Mouse (Mus musculus) CD4-positive, CD25-positive, alpha-beta regulatory T cell, adult 2 months (primary cell): ENCODE measurements at regions not wholly inside any gene's neighbourhood (a gene's known extent, or its start where the extent isn't known, plus 50 kb on each side); places are given as distances from the start of the nearest gene placed in this dataset.

Experiments used
- DNase-seq: peaks from one replicate; pipeline ENCODE4 v3.0.0-alpha.2; 2012; ENCODE audit warnings: low read depth, low spot score

- DNase-seq: no peak
Observed at GRCm38 (mm10) chr1:144317560-144317959, 68.5 kb upstream of the Rgs1 start.

GRCm38 (mm10) chr1:144316251-144316650 lies 67.2 kb upstream of the Rgs1 start:
- DNase-seq: no peak

- DNase-seq: no peak
Observed at GRCm38 (mm10) chr1:144314382-144314781, 65.3 kb upstream of the Rgs1 start.

GRCm38 (mm10) chr1:144313318-144313717 lies 64.3 kb upstream of the Rgs1 start:
- DNase-seq: no peak

- DNase-seq: no peak
Observed at GRCm38 (mm10) chr1:144309901-144310300, 60.9 kb upstream of the Rgs1 start.

GRCm38 (mm10) chr1:144308313-144308712 lies 59.3 kb upstream of the Rgs1 start:
- DNase-seq: peak; percentile 53

GRCm38 (mm10) chr1:144307854-144308285 lies 58.8 kb upstream of the Rgs1 start:
- DNase-seq: peak; percentile 43

GRCm38 (mm10) chr1:144307017-144307853 lies 58.2 kb upstream of the Rgs1 start:
- peak; percentile 85 for DNase-seq

GRCm38 (mm10) chr1:144306284-144306683 lies 57.2 kb upstream of the Rgs1 start:
- peak; percentile 41 for DNase-seq

- peak; percentile 59 for DNase-seq
Observed at GRCm38 (mm10) chr1:144300670-144301069, 51.6 kb upstream of the Rgs1 start.
